Comparison of ENCODE assay signal across 8 mouse cellular contexts in the genomic region with DNA sequence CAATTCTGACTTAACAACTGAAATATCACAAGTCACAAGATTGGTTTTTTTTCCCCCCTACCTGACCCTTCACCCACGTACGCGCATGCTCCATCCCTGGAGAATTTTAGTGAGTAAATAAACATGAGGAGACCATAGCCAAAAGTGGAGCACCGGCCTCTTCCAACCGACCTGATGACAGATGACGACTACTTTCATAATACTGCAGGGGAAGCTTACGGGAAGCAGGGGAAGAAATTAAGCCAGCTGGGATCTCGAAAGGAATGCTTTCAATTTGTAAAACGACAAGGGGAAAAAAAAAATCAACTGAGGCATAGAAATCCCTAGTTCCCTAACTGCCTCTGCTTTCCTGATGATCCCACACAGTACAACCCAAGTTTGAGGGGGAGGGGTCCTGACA. TPM values are rescaled to one million over a fixed set of nuclear protein-coding genes. Genes with fewer than 3 reads are reported as not detected.
DNase-seq lines count a peak whose midpoint lies in the region; ATAC-seq and TF ChIP-seq lines count a peak whose summit lies in the region.

No protein-coding gene starts in this region.

- H3K9me3 ChIP-seq in hindbrain, embryonic 14.5 days (ENCODE audit: control insufficient read depth, low read length) = no peaks in the 10 kb centered on the region
- H3K9me3 ChIP-seq in midbrain, embryonic 13.5 days = no peaks in the 10 kb centered on the region

- TF ChIP-seq POLR2A in kidney, adult 2 months (IDR thresholded peaks at IDR 0.05; ENCODE audit: low read depth, low read length) = no peak

- no peak for ATAC-seq in hindbrain, embryonic 14.5 days (ENCODE audit: low FRiP score)
- no peak for ATAC-seq in midbrain, embryonic 13.5 days
- no peak for ATAC-seq in granulocyte monocyte progenitor cell, adult 5-6 weeks (replicated peaks; ENCODE audit: poor library complexity, severe bottlenecking)

- H3K4me2 ChIP-seq in hindbrain, embryonic 14.5 days (replicated peaks) = peak overlapping the region; percentile 92
- peak overlapping the region; percentile 94 for H3K4me2 ChIP-seq in midbrain, embryonic 13.5 days (replicated peaks)

- peaks cover 20% of the 10 kb centered on the region for H3K4me1 ChIP-seq in kidney, adult 2 months (ENCODE audit: control insufficient read depth, insufficient read depth, low read length)
- H3K4me1 ChIP-seq in hindbrain, embryonic 14.5 days (replicated peaks; ENCODE audit: control insufficient read depth, insufficient read depth, low read length) = peaks cover 34% of the 10 kb centered on the region; the same call in 1 of the 2 replicates
- peaks cover 43% of the 10 kb centered on the region for H3K4me1 ChIP-seq in midbrain, embryonic 13.5 days (replicated peaks)

- peak overlapping the region; percentile 45 for H3K4me3 ChIP-seq in kidney, adult 2 months (ENCODE audit: insufficient read depth, low read depth, low read length)
- H3K4me3 ChIP-seq in hindbrain, embryonic 14.5 days (replicated peaks; ENCODE audit: low read length) = peak overlapping the region; percentile 94
- H3K4me3 ChIP-seq in midbrain, embryonic 13.5 days (replicated peaks) = peak overlapping the region; percentile 86

- no peaks in the 10 kb centered on the region for H3K36me3 ChIP-seq in kidney, adult 2 months (ENCODE audit: control insufficient read depth, insufficient read depth, low read length)
- H3K36me3 ChIP-seq in hindbrain, embryonic 14.5 days (replicated peaks; ENCODE audit: control insufficient read depth, insufficient read depth) = no peaks in the 10 kb centered on the region
- no peaks in the 10 kb centered on the region for H3K36me3 ChIP-seq in midbrain, embryonic 13.5 days

- WGBS in kidney, adult 2 months = 3% methylated on average over 9 of the region's 9 CpGs
- under 1% methylated on average over 9 of the region's 9 CpGs for WGBS in hindbrain, embryonic 14.5 days
- WGBS in midbrain, embryonic 13.5 days = 1% methylated on average over 9 of the region's 9 CpGs

- DNase-seq in kidney, adult 2 months = no peak
- DNase-seq in kidney, postnatal 14 days = no peak
- peak; percentile 53 for DNase-seq in brain, adult 2 months (ENCODE audit: low read depth, low spot score)
- no peak for DNase-seq in hindbrain, embryonic 14.5 days (ENCODE audit: low spot score)
- no peak for DNase-seq in gastrocnemius, postnatal 14 days
- no peak for DNase-seq in frontal cortex, postnatal 10 days (ENCODE audit: low spot score in 2 of 2)

- peak overlapping the region; percentile 93 for H3K9ac ChIP-seq in hindbrain, embryonic 14.5 days
- H3K9ac ChIP-seq in midbrain, embryonic 13.5 days (replicated peaks) = peak overlapping the region; percentile 95

- intact Hi-C loops in gastrocnemius, postnatal 14 days (cut with DNase I; ENCODE audit: low total_unique reads) = no loop called here

- H3K27ac ChIP-seq in kidney, adult 2 months (ENCODE audit: insufficient read depth, low read depth, low read length) = peak overlapping the region; percentile 12; the same call in 1 of the 2 replicates
- peak overlapping the region; percentile 98 for H3K27ac ChIP-seq in hindbrain, embryonic 14.5 days
- 0 out of 2 replicates have a peak overlapping the region, but pooled peaks have one; percentile 36 for H3K27ac ChIP-seq in midbrain, embryonic 13.5 days

- TF ChIP-seq CTCF in kidney, adult 2 months (conservative IDR thresholded peaks at IDR 0.05; ENCODE audit: insufficient read depth, insufficient read length, low read depth, low read length) = no peak

- no peaks in the 10 kb centered on the region for H3K27me3 ChIP-seq in kidney, adult 2 months (replicated peaks; ENCODE audit: control insufficient read depth, insufficient read depth, low read length)
- no peaks in the 10 kb centered on the region for H3K27me3 ChIP-seq in hindbrain, embryonic 14.5 days (ENCODE audit: control insufficient read depth, insufficient read depth, low read length)
- no peaks in the 10 kb centered on the region for H3K27me3 ChIP-seq in midbrain, embryonic 13.5 days

RNA-seq across cellular contexts. Expression of a gene that starts 1.8 kb away (rescaled TPM):
- 49.5 and 56.5 TPM in 2 replicates for polyA plus RNA-seq in kidney, adult 2 months (2012; rRNA removed)
- 53.8 and 55.3 TPM in 2 replicates for polyA plus RNA-seq in hindbrain, embryonic 14.5 days (2014; fragmentation: Nextera tagmentation; extraction: Ambion mirVana)
- 56.5 and 65.4 TPM in 2 replicates for polyA plus RNA-seq in midbrain, embryonic 13.5 days (2015; fragmentation: Nextera tagmentation; extraction: Ambion mirVana)
- 10 to 100 TPM; 34.4 to 36.8 TPM for total RNA-seq in gastrocnemius, postnatal 14 days (2021)
- 58.4 and 58.8 TPM in 2 replicates for total RNA-seq in granulocyte monocyte progenitor cell, adult 5-6 weeks (2014; fragmentation: Nextera tagmentation)
- total RNA-seq in granulocyte monocyte progenitor cell, adult 5-6 weeks (2017) = 28.7 and 38.6 TPM in 2 replicates

RNA-seq across cellular contexts. Expression of a gene that starts 30.0 kb away (rescaled TPM):
- polyA plus RNA-seq in kidney, adult 2 months (2012; rRNA removed) = 2.0 and 2.9 TPM in 2 replicates
- not detected in 2 replicates for polyA plus RNA-seq in hindbrain, embryonic 14.5 days (2014; fragmentation: Nextera tagmentation; extraction: Ambion mirVana)
- not detected in 2 replicates for polyA plus RNA-seq in midbrain, embryonic 13.5 days (2015; fragmentation: Nextera tagmentation; extraction: Ambion mirVana)
- 10 to 100 TPM in 1 of 2 experiments, 1 to 10 TPM in 1; 8.9 to 20.7 TPM for total RNA-seq in gastrocnemius, postnatal 14 days (2021)
- 0.51 TPM in 1 of 2 replicates, not detected in the other for total RNA-seq in granulocyte monocyte progenitor cell, adult 5-6 weeks (2014; fragmentation: Nextera tagmentation)
- not detected in 2 replicates for total RNA-seq in granulocyte monocyte progenitor cell, adult 5-6 weeks (2017)

RNA-seq across cellular contexts. Expression of a gene that starts 52.4 kb away (rescaled TPM):
- 0.18 TPM in 1 of 2 replicates, not detected in the other for polyA plus RNA-seq in kidney, adult 2 months (2012; rRNA removed)
- 0.37 TPM in 1 of 2 replicates, not detected in the other for polyA plus RNA-seq in hindbrain, embryonic 14.5 days (2014; fragmentation: Nextera tagmentation; extraction: Ambion mirVana)
- polyA plus RNA-seq in midbrain, embryonic 13.5 days (2015; fragmentation: Nextera tagmentation; extraction: Ambion mirVana) = 0.65 TPM in 1 of 2 replicates, not detected in the other
- not detected for total RNA-seq in gastrocnemius, postnatal 14 days (2021)
- not detected in 2 replicates for total RNA-seq in granulocyte monocyte progenitor cell, adult 5-6 weeks (2014; fragmentation: Nextera tagmentation)
- not detected in 2 replicates for total RNA-seq in granulocyte monocyte progenitor cell, adult 5-6 weeks (2017)

Comparison
In these comparisons a context has a peak if more than half of its experiments do, and no peak if none do; other contexts are left out.
1. H3K27ac ChIP-seq: peak in every context shown above with its lines; median percentile 98 in hindbrain, embryonic 14.5 days; 36 in midbrain, embryonic 13.5 days; 12 in kidney, adult 2 months.